Mouse (Mus musculus) retina, postnatal 7 days (tissue): ENCODE measurements around the gene Rnpep.
"Not testable (repeated sequence)": the region's sequence is repeated elsewhere in the genome, so short reads cannot be mapped to it uniquely, and the experiment has no call there.

Source experiments
- DNase-seq: peaks from one replicate; pipeline ENCODE4 v3.0.0-alpha.2; 2012; ENCODE audit warnings: low read depth, low spot score

Gene Rnpep

DNA sequence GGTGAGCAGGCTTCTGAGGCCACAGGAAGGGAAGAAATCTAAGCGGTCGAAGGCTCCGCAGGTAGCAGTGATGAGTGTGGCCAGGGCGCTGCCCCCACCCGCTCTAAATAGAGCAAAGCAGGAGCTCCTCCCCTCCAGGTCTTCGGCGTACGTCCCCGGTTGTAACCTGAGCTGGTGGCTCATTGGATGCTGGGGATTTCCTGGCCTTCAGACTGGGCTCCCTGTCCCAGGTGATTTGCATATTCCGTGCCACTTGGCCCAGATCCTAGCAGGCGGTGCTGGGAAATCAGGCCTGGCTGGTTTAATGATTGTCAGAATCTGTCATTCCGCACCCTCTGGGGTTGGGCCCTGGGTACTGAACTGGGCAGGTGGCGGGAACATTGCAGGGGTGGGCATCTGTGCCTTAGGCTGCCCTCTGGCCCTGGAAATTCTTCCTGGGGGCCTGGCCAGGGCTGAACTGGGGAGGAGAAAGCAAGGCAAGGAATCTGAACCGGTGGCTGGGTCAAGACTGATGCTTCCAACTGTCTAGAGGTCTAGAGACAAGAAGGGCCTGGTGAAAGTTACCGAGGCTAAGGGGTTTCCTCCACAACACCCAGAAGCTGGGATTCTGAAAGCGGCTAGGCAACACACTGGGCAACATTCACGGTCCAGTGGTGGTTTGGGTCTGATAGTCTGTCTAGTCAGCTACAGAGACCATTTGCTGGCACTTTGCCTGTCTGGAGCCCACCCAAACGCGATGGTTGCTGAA lies 25.3 kb downstream of the Rnpep start, which contains the start of gene Elf3:
Elf3 (minus strand) TSS at position 189 of the 748 bp plus-strand sequence.
- DNase-seq = peak; percentile 19

DNA sequence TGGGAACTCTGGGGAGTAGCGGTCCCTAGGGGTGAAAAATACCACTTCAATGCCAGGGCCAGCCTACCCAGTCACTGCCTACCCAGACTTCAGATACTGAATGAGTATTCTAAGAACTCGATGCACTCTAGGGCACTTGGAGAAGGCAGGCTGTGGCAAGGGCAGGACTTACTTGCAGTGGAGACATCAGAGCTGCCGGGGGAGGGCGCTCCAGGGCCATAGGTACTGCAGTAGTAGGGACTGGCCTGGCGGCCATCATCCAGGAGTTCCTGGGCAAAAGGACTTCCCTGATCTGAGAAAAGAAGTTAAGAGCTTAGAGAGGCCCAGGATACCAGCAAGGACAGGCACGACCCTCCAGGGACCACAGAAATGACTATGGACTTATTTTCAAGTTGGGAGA lies 27.6 kb downstream of the Rnpep start:
- no peak for DNase-seq

DNA sequence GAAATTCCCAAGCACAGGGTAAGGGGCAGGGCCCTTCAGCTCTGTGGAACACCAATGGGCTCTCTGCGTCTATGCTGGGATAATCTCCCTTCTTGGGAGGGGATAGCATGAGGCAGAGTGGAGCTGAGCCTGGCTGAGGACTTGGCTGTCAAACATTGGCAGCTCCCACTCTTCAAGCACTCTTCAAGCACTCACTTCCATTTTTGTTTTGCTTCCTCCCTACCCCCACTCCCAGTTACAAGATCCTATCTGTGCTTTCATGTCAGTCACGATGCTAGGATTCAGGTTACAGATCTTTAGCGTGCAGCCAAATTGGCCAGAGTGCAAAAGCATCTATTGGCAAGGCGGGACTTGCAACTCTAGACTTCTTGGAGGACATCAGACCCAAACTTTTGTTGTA lies 31.0 kb downstream of the Rnpep start:
- DNase-seq = no peak

DNA sequence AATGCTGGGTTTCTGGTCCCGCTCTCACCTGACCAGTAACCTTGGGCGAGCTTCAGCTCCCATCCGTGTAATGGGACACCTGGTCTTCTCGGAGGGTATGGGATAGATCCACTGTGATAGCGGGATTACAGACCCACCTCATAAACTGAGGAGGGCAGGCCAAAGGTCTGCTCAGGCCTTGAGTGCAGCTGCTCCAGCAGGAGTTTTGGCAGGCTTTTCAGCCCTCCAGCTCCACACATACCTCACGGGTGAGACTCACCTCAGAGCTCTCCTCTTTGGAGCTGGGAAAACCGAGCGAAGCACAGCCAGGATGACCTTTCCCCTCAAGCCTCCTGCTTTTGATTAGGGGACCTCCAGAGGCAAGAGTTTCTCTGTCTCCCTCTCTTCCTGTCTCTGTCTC lies 32.5 kb downstream of the Rnpep start:
- DNase-seq = no peak

DNA sequence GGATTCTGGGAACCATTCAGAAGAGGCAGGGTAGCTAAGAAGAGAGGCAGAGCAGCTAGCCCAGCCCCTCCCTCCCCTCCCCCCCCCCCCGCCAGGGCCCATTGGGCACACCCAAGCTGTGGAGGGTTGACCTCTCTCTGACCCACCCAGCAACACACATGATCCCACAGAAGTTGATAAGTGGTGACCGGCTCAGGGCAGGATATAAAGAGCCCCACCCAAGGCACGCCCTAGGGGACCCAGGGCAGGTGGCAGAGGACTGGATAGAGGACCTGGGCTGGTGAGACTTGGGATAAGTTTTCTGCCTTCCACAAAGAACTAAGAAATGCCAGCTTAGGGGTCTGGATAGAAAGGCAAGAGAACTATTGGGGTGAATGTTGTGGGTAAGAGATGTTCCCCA lies 33.2 kb downstream of the Rnpep start:
- no peak for DNase-seq

DNA sequence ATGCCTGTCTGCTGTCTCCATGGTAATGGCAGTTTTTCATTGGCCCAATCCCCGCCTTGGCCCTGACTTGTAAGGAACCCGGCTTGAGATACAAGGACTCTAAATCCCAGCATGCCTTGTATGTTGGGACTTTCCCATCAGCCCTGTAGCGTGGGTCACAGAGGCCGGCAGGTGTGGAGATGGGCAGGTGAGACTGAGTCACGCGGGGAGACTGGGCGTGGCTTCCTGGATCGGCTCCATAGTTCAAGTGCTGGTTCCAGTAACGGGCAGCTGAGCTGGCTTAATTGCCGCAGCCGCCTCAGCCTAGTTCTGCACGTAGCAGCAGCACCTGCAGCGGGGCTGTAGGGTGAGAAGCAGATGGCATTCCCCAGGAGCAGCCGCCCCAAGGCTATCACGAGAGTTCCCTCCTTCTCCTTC lies 35.4 kb downstream of the Rnpep start:
- DNase-seq = no peak

DNA sequence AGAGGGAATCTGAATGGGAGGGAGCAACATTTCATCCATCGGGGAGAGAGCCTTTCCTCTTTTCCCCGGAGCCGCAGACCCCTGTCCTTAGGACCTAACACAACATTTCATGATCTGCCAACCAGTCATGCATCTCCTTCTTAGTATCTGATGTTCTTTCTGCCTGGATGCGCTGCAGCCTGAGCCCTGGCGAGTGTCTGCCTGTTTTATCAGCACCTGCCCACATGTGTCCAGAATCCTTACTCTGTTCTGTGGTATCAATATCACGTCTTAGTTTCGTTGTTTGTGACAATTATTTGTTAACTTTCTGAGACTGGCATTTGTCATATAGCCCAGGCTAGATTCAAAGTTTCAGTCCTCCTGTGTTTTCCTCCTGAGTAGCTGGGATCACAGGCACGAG lies 39.9 kb downstream of the Rnpep start:
- no peak for DNase-seq

DNA sequence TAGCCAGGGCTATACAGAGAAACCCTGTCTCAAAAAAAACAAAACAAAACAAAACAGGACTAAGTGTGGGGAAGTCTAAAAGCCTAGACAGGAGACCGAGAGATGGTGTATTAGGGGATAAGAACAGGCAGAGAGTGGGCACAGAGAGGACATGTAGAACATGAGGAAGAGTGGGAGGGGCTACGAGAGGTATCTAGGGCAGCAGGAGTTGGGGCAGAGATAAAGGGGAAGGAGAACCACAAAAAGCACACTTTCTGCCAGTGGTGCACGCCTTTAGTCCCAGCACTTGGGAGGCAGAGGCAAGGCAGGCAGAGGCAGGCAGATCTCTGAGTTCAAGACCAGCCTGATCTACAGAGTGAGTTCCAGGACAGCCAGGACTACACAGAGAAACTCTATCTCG lies 43.7 kb downstream of the Rnpep start:
- not testable (repeated sequence) for DNase-seq

DNA sequence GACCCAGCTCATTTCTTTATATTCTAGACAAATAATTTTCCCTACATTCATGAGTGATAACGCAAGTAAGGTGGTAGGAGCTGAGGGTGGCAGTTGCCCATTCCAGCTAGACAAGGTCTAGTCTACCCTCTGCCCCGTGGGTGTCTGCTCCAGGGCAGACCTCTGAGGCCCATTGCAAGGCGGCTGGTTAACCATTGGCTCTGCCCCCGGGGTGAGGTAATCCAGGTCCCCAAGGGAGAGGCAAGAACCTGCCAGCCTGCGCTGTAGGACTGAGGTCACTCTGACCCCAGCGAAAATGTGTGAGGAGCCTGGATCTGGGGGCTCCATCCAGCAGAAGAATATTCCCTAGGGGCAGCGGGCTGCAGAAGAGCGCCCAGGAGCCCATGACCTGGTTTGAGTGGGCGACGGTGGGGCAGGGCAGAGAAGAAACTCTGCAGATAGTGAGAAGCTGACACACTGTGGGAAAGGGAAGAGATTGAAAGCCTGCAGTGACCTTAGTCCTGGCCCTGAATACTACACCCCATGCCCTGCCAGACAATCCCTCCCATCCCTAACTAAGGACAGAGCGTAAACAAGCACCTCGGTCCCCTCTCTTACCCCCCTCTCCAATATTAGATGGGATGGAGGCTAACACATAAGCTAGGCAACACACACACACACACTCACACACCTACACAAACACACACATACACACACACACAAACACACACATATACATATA lies 46.6 kb downstream of the Rnpep start:
- no peak for DNase-seq

DNA sequence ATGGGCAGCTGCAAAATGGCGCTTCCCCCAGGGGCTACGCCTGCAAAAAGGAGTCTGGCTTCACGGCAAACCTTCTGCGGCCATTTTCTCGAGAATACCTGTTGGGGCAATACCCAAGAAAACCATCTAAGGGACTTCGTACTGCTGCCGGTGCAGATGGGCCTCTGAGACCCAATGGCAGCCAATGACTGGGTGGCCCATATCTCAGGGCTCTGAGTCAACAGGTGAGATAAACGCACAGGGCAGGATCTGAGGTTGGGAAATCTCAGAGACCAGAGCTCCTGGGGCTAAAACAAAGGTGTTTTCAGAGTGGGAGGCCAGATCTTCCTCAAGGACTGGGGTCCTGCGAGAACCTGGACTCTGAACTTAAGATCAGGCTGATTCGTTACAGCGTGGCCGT lies 49.1 kb downstream of the Rnpep start:
- no peak for DNase-seq

DNA sequence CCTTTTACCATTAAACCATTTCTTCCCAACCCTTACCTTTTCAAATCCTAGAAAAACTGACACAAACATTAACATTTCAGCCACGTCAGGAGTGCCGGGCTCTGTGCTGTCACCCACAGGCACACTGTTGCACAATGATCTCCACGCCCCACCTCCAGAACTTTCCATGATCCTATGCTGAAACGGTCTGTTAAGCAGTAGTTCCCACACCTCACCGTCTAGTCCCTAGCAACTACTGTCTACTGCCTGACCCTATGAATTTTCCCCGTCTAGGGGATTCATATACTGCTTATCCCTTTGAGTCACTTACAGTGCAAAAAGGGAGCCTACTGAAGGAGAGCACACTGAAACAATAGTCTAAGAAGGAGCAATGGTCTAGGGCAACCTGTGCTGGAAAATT lies 49.9 kb downstream of the Rnpep start:
- no peak for DNase-seq

DNA sequence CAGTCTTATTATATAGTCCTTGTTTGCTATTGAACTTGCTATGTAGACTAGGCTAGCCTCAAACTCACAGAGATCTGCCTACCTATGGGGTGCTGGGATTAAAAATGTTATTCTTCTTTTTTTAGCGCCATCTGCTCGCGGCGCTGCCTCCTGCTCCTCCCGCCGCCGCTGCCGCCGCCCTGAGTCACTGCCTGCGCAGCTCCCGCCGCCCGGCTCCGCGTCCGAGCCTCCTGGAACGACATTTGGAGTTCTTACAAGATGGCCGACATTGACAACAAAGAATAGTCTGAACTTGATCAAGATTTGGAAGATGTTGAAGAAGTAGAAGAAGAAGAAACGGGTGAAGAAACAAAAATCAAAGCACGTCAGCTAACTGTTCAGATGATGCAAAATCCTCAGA lies 52.0 kb downstream of the Rnpep start:
- not testable (repeated sequence) for DNase-seq

DNA sequence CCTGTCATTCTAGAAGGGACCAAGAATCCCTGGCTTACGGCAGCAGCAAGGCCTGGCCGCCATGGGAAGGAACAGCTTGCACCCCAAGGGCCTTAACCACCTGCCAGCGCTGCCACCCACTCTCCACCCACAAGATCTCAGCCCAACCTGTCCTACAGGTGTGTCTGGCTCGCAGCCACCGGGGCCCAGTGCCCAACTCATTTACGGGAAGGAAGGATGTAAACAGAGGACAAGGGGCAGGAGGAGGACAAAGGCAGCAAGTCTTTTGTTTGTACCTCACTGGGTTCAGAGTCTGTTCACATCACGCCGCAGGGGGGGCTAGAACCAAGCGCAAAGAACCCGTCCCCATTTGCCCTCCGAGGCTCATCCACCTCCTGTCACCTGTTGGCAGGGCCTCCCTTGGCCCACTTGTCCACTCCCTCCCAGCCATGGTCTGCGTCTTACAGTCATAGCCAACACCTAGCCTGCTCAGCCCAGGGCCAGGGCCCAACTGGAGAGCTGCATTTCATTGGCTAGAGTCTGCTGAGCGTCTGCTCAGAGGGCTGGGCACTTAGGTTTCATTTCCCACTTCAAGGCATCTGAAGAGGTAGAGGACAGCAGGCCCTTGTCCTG lies 56.4 kb downstream of the Rnpep start:
- DNase-seq = no peak

DNA sequence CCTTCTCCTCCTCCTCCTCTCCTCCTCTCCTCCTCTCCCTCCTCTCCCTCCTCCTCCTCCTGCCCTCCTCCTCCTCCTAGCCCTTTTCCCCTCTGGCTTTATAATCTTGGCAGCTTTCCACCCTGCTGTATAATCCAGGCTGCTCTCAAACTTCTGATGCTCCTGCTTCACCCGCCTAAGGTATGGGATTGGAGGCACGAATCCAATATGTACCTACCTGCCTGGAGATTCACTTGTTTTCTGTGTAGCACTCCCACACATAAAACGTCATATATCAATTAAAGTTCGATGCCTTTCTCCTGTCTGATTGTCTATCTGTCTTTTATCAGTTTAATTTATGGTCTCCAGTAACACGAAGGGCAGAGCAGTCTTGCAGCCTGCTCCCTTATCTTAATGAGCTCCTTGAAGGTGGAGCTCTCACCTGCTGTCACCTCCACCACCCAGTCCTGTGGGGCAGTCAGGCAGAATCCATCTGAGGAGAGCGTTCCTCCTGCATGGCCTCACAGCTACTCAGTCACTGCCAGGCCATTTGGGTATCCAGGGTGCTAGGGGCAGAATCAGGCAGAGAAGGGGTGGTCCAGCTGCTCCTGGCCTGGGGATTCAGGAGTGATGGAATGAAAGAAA lies 58.8 kb downstream of the Rnpep start:
- DNase-seq = no peak

DNA sequence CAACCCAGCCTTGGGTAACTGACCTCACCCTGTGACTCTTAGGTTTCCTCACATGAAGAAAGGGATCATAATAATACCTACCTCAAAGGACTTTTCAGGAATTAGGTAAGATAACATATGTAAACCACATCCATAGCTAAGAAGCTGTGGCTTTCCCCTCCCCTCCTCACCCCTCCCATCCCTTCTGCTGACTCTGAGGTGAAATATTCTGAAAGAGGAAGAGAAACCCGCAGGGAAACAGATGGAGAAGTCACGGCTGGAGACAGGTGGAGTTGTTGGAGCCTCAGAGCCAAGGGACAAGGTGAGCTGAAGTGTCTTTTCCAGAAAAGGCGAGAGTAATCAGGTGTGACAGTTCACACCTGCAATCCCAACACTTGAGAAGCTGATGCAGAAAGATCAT lies 59.7 kb downstream of the Rnpep start:
- DNase-seq = no peak

DNA sequence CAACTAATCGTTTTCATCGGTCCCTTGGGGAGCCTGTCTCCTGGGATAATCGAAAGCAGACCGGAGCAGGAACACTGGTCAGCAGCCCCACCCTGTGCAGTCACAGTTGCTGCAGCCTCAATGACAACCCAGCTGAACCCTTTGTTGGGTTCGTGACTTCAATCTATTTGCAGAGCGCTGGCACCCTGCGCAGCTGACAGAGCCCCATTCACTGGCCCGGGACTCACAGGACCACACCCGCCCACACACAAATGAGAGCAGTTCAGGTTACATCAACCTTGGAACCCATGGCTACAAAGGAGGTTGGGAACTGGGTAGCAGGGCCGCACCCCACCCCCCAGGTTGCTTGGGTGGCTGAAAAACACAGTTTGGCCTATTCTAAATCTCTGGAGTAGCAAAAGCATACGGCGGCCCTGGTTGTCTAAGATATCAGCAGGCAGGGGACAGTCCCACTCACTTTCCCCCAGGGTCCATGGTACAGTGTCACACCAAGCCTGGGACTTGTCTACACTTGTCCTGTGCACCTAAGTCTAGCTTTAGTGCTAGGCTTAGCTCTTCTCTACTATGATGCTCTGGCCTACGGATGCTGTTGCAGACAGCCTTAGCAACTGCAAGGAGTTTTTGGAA lies 66.2 kb downstream of the Rnpep start:
- no peak for DNase-seq

DNA sequence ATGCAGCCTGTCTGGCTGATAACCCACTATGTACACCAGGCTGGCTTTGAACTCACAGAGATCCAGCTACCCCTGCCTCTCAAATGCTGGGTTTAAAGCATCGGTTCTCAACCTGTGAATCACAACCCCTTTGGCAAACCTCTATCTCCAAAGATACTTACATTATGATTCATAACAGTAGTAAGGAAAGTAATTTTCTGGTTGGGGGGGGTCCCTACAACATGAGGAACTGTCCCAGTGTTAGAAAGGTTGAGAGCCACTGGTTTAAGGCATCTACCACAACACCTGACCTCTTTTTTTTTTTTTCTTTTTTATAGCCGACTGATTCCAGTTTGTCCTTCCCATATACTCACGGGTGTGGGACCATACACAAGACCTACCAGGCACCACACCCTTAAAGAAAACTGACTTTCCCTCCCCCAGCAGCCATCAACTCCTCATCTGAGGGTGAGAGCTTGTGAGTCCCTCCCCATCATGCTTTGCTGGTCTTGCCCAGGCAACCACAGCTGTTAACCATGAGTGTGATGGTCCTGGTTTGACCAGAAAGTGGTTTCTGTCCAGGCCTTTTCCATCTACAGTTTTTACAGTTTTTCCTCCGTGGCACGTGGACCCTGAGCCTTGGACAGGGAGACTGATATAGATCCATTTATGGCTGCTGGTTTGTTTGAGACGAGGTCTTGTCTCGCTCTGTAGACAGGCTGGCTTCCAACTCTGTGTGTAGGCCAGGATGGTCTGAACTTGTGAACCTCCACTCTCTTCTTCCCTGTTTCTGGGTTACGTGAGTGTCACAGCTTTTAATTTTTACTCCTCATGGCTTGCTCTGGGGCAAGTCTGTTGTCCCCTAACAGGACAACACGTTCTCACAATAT lies 69.9 kb downstream of the Rnpep start:
- no peak for DNase-seq
